Mouse (Mus musculus) brain, embryonic 14.5 days (tissue): ENCODE measurements at regions not wholly inside any gene's neighbourhood (a gene's known extent, or its start where the extent isn't known, plus 50 kb on each side); places are given as distances from the start of the nearest gene placed in this dataset.

Experiments used
- DNase-seq: peaks from one replicate; pipeline ENCODE4 v3.0.0-alpha.2; 2011; ENCODE audit warnings: low read depth
- CTCF ChIP-seq: fragments of 200-500 bp; IDR thresholded peaks from 2 replicates; pipeline ENCODE4 v1.5.1; 2012; ENCODE audit warnings: inconsistent platforms, mild to moderate bottlenecking, moderate library complexity, borderline replicate concordance; ENCODE audit not compliant: insufficient read depth, insufficient read length; ENCODE audit errors: extremely low read depth
- POLR2A ChIP-seq: fragments of 200-500 bp; IDR thresholded peaks from 2 replicates; pipeline ENCODE4 v1.6.1; 2012; ENCODE audit warnings: mild to moderate bottlenecking, inconsistent platforms, borderline replicate concordance; ENCODE audit not compliant: poor library complexity, insufficient read depth, insufficient read length, severe bottlenecking; ENCODE audit errors: extremely low read depth

DNA sequence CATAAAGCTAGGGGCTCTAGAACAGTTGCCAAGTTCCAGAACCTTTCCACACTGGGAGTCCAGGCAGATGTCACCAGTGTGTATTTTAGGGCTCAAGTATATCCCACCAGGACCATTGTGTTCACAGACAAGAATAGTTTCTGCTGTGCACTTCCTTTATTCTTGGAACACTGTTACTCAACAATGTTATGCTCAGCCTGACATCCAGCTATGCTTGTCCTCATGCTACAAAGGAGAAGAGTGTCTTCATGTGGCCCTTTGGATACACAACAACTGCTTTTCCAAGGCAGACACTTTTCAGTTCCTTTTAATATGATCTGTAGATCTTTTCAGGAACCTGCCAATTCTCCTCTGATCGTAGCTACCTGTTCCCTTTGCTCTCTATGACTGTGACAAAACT is 270.4 kb upstream of the Dab2 start:
- TF ChIP-seq CTCF (no peak), POLR2A (no peak)
- no peak for DNase-seq

DNA sequence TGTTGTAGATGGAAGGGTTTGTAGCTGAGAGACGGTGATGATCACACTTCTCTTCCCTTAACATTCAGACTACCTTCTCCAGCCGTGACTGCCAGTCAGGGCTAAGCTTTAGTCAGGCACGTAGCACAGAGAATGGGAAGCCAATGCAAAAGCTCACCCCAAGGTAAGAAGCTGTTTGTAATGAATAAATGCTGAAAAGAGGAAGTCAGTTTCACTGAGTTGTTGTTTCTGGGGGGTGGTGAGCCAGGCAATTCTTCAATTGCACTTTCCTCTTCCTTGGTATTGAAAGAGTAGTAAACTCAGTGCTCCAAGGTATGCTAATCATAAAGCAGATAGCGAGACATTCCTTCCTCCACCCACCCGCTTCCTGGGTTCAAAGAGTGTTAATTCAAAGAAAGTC is 269.2 kb upstream of the Dab2 start:
- TF ChIP-seq CTCF = no peak
- no peak for TF ChIP-seq POLR2A
- no peak for DNase-seq

DNA sequence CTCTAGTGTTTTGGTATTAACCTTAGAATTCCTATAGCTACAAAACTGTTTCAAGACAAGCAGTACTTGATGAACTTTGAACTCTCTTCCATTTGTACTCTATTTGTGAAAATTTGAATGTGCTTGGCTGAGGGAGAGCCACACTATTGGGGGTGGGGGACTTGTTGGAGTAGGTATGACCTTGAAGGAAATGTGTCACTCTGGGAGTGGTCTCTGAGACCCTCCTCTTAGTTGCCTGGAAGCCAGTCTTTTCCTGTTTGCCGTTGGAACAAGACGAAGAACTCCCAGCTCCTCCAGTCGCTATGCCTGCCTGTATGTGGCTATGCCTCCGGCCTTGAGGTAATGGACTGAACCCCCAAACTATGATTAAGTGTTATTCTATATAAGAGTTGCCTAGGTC is 265.4 kb upstream of the Dab2 start:
- no peak for DNase-seq
- TF ChIP-seq CTCF = no peak

DNA sequence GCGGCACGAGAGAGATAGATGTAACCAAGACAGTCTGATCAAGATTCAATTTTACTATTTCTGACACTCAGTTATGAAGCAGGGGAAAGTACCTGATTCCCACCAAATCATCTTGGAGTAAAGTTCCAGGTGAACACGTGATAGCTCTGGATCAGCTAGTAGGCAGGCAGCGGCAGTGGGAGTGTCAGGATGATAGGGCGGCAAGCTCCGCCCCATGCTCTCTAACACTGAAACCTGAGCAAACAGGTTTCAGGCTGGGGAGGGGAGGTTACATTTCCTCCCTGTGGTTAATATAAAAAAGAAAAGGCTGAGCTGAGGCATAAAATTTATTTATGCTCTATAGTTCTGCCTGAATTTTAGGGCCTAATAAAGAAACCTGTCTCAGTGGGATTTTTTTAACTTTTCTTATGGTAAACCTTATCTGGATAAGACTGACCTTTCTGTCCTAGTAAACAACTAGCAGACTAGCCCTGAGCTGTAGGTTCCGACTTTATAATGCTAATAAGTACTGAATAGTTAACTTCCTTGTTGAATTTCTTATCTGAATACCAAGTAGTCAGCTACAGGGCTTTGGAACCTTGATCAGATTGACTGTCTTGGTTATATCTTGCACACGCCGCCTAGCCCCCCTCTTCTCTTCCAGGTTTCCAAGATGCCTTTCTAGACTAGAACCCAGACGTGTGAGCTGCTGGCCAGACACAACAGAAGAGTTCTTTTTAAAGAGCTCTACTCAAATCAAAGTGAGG is 254.9 kb upstream of the Dab2 start:
- TF ChIP-seq POLR2A (no peak), CTCF (no peak)
- DNase-seq = no peak

DNA sequence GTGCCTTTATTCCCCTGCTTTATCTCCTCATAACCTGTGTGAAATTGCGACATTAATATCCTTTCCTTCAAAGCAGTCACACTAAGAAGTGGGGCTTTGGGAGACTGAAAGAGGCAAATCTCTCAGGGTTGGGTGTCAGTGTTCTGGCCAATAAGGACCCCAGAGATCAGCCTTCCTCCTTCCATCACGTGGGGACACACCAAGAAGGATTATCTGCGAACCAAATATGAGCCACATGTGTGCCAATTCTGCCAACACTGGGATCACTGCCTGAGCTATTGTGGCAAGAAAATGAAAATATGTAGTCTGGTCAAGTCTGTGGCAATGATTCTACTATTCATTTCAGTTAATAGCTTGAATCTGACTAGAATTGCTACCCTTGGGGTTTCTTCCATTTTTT is 243.9 kb upstream of the Dab2 start:
- DNase-seq = no peak
- TF ChIP-seq CTCF (no peak), POLR2A (no peak)

DNA sequence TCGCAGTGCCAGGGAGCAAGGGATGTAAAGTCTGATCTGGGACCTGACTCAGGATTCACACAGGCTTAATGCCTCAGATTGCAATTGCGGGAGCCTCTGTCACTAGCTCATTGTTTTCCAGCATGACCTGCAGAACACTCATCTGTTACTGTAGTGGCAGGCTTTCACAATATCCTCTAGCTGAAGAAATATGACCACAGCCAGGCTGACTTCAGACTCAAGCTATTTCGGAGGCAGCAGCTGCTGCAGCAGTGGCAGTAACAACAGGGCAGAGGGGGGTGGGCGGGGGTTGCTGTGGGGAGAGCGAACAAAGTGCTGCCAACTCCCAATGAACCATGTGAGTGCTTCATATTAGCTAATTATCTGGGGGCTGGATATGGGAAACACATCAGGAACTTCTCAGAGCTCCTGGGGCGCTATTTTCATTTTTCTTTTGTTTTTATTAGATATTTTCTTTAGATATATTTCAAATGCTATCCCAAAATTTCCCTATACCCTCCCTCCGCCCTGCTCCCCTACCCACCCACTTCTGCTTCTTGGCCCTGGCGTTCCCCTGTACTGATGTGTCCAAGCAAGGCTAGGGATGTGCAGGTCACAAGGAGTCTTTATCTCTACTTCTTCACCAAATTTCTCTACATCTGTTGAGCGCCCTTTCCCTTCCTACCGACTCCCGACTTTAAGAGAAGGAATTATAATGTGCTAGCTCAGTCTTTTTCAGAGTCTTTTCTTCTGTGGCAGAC is 242.5 kb upstream of the Dab2 start:
- no peak for TF ChIP-seq POLR2A
- no peak for DNase-seq

DNA sequence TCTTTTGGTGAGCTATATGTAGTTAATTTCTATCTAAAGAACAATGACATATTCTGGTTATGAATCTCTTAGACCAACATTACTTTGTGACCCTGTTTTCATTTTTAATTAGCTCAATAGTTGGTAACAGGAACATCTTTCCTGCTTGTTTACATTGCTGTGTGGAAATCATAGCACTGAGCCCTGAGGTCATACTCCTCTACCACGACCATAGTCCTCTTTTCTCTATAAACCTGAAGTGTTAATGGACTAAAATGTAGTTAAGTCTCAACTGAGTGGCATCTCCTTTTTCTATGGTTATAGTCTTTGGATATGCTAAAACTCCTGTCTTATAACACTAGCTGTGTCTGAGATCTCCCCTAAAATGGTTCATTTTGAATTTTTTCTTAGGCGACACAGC is 240.2 kb upstream of the Dab2 start:
- DNase-seq = no peak
- TF ChIP-seq POLR2A = no peak
- no peak for TF ChIP-seq CTCF

DNA sequence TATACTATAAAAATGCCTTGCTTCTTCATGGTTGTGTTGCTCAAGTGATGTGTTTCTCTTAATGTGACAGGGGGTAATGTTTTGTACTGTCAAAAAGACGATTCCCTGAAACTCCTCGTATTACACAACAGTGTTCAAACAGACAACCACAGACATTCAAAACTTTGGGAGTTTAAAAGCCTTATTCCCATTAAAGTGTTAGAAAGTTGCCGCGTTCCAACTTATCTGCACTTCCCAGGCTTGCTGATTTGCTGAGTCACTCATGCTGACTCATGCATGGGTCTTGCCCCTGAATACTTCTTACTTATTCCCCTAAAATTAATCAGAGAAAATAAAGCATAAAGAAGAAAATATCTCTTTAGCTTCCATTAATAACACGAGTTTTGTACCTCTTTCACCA is 239.8 kb upstream of the Dab2 start:
- TF ChIP-seq CTCF = no peak
- TF ChIP-seq POLR2A = no peak
- no peak for DNase-seq

DNA sequence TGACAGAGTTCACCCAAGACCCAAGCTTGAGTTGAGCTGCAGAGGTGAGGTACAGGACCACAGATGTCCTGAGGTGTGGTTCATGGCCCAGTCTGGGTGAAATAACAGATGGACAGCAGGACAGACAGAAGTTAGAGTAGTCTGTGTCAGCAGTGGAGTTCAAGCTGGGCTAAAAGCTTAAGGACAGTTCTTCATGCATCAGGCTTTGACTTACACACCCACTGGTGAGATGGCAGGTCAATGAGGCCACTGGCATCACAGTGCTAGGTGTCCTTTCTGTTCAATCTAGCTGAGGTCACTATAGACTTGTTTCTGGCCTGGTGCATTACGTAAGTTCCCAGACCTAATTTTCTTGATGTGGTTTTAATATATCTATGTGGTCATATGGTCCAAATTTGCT is 238.9 kb upstream of the Dab2 start:
- TF ChIP-seq POLR2A (no peak), CTCF (no peak)
- no peak for DNase-seq

DNA sequence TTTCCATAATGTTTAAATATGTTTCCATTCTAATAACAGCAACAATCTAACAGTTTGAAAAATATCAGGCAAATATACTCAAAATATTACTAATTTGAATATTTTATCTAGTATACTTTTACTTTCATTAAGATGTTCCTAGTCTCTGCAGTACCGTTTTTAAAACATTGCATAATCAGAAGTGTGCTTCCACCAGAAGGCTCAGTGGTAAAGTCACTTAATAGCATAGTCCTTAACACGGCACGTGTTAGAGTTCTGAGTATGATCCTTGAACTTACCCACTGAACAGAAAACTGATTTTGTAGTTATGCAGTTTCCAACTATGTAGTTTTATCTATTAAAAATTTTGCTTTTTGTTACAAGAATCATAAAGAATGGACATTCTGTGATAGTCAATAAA is 234.5 kb upstream of the Dab2 start:
- TF ChIP-seq POLR2A = no peak
- TF ChIP-seq CTCF = no peak
- no peak for DNase-seq

DNA sequence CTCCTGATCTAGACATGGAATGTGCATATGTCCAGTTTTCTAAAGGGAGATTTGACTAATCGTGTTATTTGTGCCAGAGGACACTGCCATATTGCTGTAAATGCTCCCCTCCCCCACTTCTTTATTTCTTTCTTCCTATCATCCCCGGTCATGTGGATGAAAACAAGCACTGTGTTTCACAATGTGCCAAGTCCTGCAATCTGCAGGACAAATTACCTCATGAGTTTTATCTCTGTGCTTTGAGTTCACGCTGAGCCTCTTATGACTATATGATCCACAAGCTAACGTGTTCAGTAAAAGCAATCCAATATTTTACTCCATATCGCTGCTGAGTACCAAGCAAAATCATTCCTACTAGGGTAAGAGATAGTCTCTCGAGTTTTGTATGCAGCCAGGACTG is 232.2 kb upstream of the Dab2 start:
- TF ChIP-seq POLR2A = no peak
- TF ChIP-seq CTCF = no peak
- DNase-seq = no peak

DNA sequence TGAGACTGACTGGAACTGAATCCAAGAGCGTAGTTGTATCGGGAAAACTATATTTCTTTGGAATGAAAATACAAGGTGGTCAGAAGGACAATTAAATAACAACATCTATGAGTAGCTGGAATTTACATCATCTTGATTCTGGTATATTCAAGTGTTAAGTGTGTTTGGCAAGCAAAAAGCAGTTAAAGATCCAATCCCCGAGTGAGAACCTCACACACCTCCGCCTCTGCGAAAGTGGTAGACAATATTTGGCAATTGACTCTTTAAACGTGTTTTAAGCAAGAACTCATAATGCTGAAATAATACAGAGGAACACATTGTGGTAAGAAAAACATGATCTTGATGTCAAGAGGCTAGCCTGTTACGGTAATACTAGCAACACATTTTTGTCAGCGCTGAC is 231.2 kb upstream of the Dab2 start:
- no peak for DNase-seq
- no peak for TF ChIP-seq POLR2A
- TF ChIP-seq CTCF = no peak
